Mouse (Mus musculus) spleen, adult 2 months (tissue): ENCODE results near the gene Rptor. TPM values are rescaled to one million over a fixed set of nuclear protein-coding genes. Genes with fewer than 3 reads are reported as not detected.

Source experiments
- DNase-seq, 2 experiments: peaks; one replicate each; pipeline versions ENCODE4 v3.0.0 to v3.0.0-alpha.2; 2012 to 2021; ENCODE audit warnings: low spot score in 2 of 2, low read depth in 1 of 2
- H3K27ac ChIP-seq: fragments of 200-500 bp; 2 replicates; pipeline ENCODE4 v1.5.1; 2012; ENCODE audit warnings: low read length, inconsistent platforms; ENCODE audit not compliant: insufficient read depth
- H3K27me3 ChIP-seq: fragments of 200-500 bp; 2 replicates; pipeline ENCODE4 v1.6.1; 2012; ENCODE audit warnings: mild to moderate bottlenecking, moderate library complexity, low read length, inconsistent platforms; ENCODE audit not compliant: control insufficient read depth, insufficient read depth
- H3K36me3 ChIP-seq: fragments of 200-500 bp; 2 replicates; pipeline ENCODE4 v1.6.1; 2012; ENCODE audit warnings: mild to moderate bottlenecking, low read length, inconsistent platforms; ENCODE audit not compliant: control insufficient read depth, insufficient read depth
- H3K4me1 ChIP-seq: fragments of 200-500 bp; 2 replicates; pipeline ENCODE4 v1.6.1; 2011; ENCODE audit warnings: inconsistent platforms; ENCODE audit not compliant: control insufficient read depth, insufficient read depth, insufficient read length
- H3K4me3 ChIP-seq: fragments of 200-500 bp; 2 replicates; pipeline ENCODE4 v1.5.1; 2011; ENCODE audit warnings: mild to moderate bottlenecking, inconsistent platforms; ENCODE audit not compliant: insufficient read depth, insufficient read length; ENCODE audit errors: extremely low read depth
- CTCF ChIP-seq: fragments of 200-500 bp; IDR thresholded peaks from 2 replicates; pipeline ENCODE4 v1.5.1; 2011; ENCODE audit warnings: mild to moderate bottlenecking, inconsistent platforms; ENCODE audit not compliant: insufficient read depth, insufficient read length, insufficient replicate concordance; ENCODE audit errors: extremely low read depth
- POLR2A ChIP-seq: fragments of 200-500 bp; IDR thresholded peaks from 2 replicates; pipeline ENCODE4 v1.6.1; 2011; ENCODE audit warnings: low read depth, low read length, inconsistent platforms
- WGBS: fragments of 180-500 bp; shearing (Covaris S2); methylation state at CpG from one replicate; pipeline ENCODE4 v1.1.7; 2018; 5-methylcytosine and 5-hydroxymethylcytosine counted together
- polyA plus RNA-seq: library from polyadenylated mRNA; depleted of rRNA; stranded (reverse); fragments of >200 nt; gene quantifications from 2 replicates; pipeline ENCODE4 v1.2.3, GENCODE M21; 2012

Rptor gene
- polyA plus RNA-seq, 1 experiment: 18.0 TPM

DNA sequence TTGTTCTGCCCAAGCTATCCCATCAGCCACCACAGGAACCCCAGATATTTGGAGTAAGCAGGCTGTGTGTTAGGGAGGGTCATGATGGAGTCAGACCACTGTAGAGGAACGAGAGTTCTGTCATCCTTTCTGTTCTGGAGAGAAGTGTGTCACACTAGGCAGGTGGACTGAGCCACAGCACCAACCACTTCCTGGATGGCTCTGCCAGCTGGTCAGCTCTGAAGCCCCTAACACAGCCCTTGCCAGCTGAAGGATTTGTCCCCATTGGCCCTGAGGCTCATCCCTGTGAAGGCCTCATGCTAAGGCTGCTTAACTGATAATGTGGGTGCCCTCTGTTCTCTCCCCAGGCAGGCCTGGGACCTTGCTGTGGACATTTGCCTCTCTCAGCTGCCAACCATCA is 208.9 kb downstream of the Rptor start:
- Histone ChIP-seq H3K27me3 (no peaks in the 10 kb centered on the region), H3K27ac (no peak overlapping the region), H3K4me3 (no peak overlapping the region), H3K4me1 (no peaks in the 10 kb centered on the region), H3K36me3 (peaks cover 4% of the 10 kb centered on the region; the same call in 1 of the 2 replicates)
- WGBS: 76% methylated on average over 1 of the region's 1 CpGs
- TF ChIP-seq CTCF: no peak
- no peak for DNase-seq

DNA sequence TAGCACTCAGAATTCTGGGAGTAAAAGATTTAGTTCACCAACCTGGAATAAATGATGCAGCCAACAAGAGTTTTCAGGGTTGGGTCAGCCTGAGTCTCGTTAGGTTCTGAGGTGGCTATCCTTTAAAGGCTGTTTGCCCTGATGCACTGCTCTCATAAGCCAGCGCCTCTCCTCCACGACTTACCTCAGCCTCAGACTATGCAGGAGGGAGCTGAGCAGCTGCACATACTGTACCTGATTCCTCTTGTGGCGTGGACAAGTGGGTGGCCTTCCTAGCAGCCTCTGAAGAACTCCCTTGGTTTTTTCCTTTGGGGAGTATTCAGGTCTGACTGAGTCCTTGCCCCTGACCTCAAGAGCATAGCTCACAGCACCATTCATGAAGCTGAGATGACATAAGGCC is 209.4 kb downstream of the Rptor start:
- Histone ChIP-seq H3K36me3 (peaks cover 4% of the 10 kb centered on the region; the same call in 1 of the 2 replicates), H3K4me3 (no peak overlapping the region), H3K4me1 (no peaks in the 10 kb centered on the region), H3K27me3 (no peaks in the 10 kb centered on the region), H3K27ac (no peak overlapping the region)
- 91% methylated on average over 4 of the region's 4 CpGs for whole genome bisulfite sequencing
- TF ChIP-seq POLR2A (no peak), CTCF (no peak)
- DNase-seq: no peak

DNA sequence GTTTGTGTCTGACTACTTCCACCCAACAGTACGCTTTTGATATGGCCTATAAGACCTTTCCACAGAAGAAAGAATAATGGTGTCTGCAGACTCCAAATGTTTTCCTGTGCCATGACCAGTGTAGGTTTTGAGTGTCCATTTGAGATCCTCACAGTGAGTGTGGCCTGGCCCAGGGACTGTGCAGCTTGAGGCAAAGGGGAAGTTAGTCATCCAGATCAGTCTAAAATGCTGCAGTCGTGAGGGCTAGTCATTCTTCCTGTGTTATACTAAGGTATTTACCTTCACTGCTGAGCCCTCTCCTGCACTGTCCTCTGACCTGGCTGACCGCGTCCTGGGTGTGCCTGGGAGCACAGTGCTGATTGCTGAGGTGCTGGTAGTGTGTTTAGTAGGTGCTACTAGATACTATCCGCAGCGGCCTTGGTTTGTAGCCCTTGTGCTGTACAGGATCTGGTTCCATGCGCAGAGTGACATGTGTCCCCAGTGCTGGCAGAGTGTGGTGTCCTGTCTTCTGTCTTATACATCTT is 211.4 kb downstream of the Rptor start:
- no peak for DNase-seq
- no peak for TF ChIP-seq POLR2A
- no peak for TF ChIP-seq CTCF
- Histone ChIP-seq H3K36me3 (peaks cover 4% of the 10 kb centered on the region; the same call in 1 of the 2 replicates), H3K4me3 (no peak overlapping the region), H3K4me1 (no peaks in the 10 kb centered on the region), H3K27me3 (no peaks in the 10 kb centered on the region), H3K27ac (no peak overlapping the region)
- 77% methylated on average over 7 of the region's 7 CpGs for WGBS

GRCm38 (mm10) chr11:119816798-119817361 is 214.2 kb downstream of the Rptor start:
- TF ChIP-seq CTCF: no peak
- TF ChIP-seq POLR2A: no peak
- Histone ChIP-seq H3K36me3 (peaks cover 5% of the 10 kb centered on the region; the same call in 1 of the 2 replicates), H3K27ac (no peak overlapping the region), H3K4me1 (no peaks in the 10 kb centered on the region), H3K27me3 (no peaks in the 10 kb centered on the region), H3K4me3 (no peak overlapping the region)
- 86% methylated on average over 14 of the region's 14 CpGs for WGBS
- no peak for DNase-seq

DNA sequence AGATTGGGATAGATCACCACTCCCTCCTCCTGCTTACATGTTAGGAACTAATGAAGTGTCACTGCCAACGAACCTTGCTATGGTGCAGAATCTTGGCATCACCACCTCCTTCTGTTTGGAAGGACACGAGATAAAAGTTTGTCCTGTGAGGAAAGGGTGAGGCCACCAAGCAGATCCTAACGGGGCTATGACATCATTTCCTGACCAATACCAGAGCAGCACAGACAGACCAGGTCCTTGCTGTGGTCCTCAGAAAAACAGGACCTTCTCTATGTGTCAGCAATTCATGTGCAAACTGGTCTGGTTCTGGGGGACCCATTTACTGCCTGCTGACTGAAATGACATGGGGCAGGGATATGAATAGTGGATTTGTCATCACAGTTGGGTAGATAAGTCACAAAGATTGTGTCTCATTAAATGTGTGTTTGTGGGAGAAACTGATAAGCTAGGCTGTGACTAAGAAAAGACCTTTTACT is 214.7 kb downstream of the Rptor start:
- peaks cover 5% of the 10 kb centered on the region; the same call in 1 of the 2 replicates for H3K36me3 ChIP-seq
- WGBS: 68% methylated on average over 3 of the region's 3 CpGs
- H3K27ac ChIP-seq: no peak overlapping the region
- TF ChIP-seq CTCF (no peak), POLR2A (no peak)
- H3K27me3 ChIP-seq: no peaks in the 10 kb centered on the region
- no peak overlapping the region for H3K4me3 ChIP-seq
- no peaks in the 10 kb centered on the region for H3K4me1 ChIP-seq
- DNase-seq: no peak

- Histone ChIP-seq H3K27ac (no peak overlapping the region), H3K4me1 (no peaks in the 10 kb centered on the region), H3K4me3 (no peak overlapping the region), H3K27me3 (no peaks in the 10 kb centered on the region), H3K36me3 (peaks cover 5% of the 10 kb centered on the region; the same call in 1 of the 2 replicates)
- WGBS: 93% methylated on average over 3 of the region's 3 CpGs
- TF ChIP-seq POLR2A (no peak), CTCF (no peak)
- no peak for DNase-seq
These were observed 215.2 kb downstream of the Rptor start for GRCm38 (mm10) chr11:119817898-119818297.

DNA sequence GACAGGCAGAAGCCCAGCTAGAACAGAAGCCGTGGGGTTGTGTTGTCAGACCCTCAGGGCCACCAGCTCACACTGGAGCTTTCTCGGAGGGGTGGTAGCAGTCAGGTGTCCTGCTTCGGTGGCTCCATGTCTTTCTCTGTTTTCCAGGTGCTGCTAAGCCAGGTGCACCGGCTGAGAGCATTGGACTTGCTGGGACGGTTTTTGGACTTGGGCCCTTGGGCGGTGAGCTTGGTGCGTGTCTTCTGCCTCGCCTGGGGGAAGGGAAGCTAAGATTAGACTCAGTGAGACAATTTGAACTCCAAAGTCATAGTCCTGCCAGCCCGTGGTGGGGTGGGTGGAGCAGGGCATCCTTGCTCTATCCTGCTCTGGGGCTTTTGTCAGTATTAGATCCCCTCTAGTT is 218.8 kb downstream of the Rptor start:
- no peak for DNase-seq
- H3K27ac ChIP-seq: no peak overlapping the region
- H3K27me3 ChIP-seq: no peaks in the 10 kb centered on the region
- peaks cover 1% of the 10 kb centered on the region; the same call in 1 of the 2 replicates for H3K36me3 ChIP-seq
- 92% methylated on average over 9 of the region's 9 CpGs for WGBS
- TF ChIP-seq CTCF (no peak), POLR2A (no peak)
- H3K4me3 ChIP-seq: no peak overlapping the region
- no peaks in the 10 kb centered on the region for H3K4me1 ChIP-seq
